Mouse (Mus musculus): ENCODE measurements around the gene Hcn2. TPM values are rescaled to one million over a fixed set of nuclear protein-coding genes. Genes with fewer than 3 reads are reported as not detected.

Gene Hcn2
- polyA plus RNA-seq, 1 experiment from 2014 or later, result not detected

GRCm38 (mm10) chr10:79675346-79676035 is 40.9 kb upstream of the Hcn2 start:
- WGBS (ENCODE audit: insufficient replicate concordance), result 74% methylated on average over 44 of the region's 44 CpGs
- Histone ChIP-seq H3K4me3 (ENCODE audit: low read depth, low read length) (no peak overlapping the region), H3K9me3 (replicated peaks; ENCODE audit: control insufficient read depth, low read length) (no peaks in the 10 kb centered on the region), H3K27ac (ENCODE audit: low read length) (no peak overlapping the region), H3K27me3 (ENCODE audit: control insufficient read depth, insufficient read depth, low read depth, low read length) (no peaks in the 10 kb centered on the region; the same call in 1 of the 2 replicates), H3K36me3 (ENCODE audit: control insufficient read depth, insufficient read depth) (no peaks in the 10 kb centered on the region), H3K4me2 (ENCODE audit: low read depth, low read length) (no peak overlapping the region), H3K9ac (ENCODE audit: low read depth, low read length) (no peak overlapping the region), H3K4me1 (ENCODE audit: control insufficient read depth, low read depth, low read length) (peaks cover 8% of the 10 kb centered on the region)
- ATAC-seq (ENCODE audit: low read depth), result no peak

GRCm38 (mm10) chr10:79680606-79681495 is 35.6 kb upstream of the Hcn2 start:
- Histone ChIP-seq H3K4me3 (ENCODE audit: low read depth, low read length) (peak overlapping the region; percentile 72), H3K9ac (ENCODE audit: low read depth, low read length) (peak overlapping the region; percentile 77), H3K9me3 (replicated peaks; ENCODE audit: control insufficient read depth, low read length) (no peaks in the 10 kb centered on the region), H3K4me1 (ENCODE audit: control insufficient read depth, low read depth, low read length) (peaks cover 33% of the 10 kb centered on the region), H3K4me2 (ENCODE audit: low read depth, low read length) (peak overlapping the region; percentile 99), H3K27ac (ENCODE audit: low read length) (peak overlapping the region; percentile 100), H3K27me3 (ENCODE audit: control insufficient read depth, insufficient read depth, low read depth, low read length) (no peaks in the 10 kb centered on the region; the same call in 1 of the 2 replicates), H3K36me3 (ENCODE audit: control insufficient read depth, insufficient read depth) (peaks cover 14% of the 10 kb centered on the region)
- 27% methylated on average over 11 of the region's 11 CpGs for WGBS (ENCODE audit: insufficient replicate concordance)
- no peak for ATAC-seq (ENCODE audit: low read depth)

GRCm38 (mm10) chr10:79681591-79682245 is 34.7 kb upstream of the Hcn2 start, which contains the start of gene Cdc34:
TSS of gene Cdc34 (plus strand) at chr10:79682195.
- Histone ChIP-seq H3K4me2 (ENCODE audit: low read depth, low read length) (peak within 1 kb of the TSS; percentile 99), H3K36me3 (ENCODE audit: control insufficient read depth, insufficient read depth) (peaks cover 22% of the 10 kb centered on the region), H3K9me3 (replicated peaks; ENCODE audit: control insufficient read depth, low read length) (no peaks in the 10 kb centered on the region), H3K27me3 (ENCODE audit: control insufficient read depth, insufficient read depth, low read depth, low read length) (no peaks in the 10 kb centered on the region; the same call in 1 of the 2 replicates), H3K4me3 (ENCODE audit: low read depth, low read length) (peak within 1 kb of the TSS; percentile 72), H3K4me1 (ENCODE audit: control insufficient read depth, low read depth, low read length) (peaks cover 33% of the 10 kb centered on the region), H3K9ac (ENCODE audit: low read depth, low read length) (peak within 1 kb of the TSS; percentile 86), H3K27ac (ENCODE audit: low read length) (peak within 1 kb of the TSS; percentile 100)
- under 1% methylated on average over 79 of the region's 84 CpGs for WGBS (ENCODE audit: insufficient replicate concordance)
- ATAC-seq (ENCODE audit: low read depth), result peak; percentile 92

- H3K9me3 ChIP-seq (replicated peaks; ENCODE audit: control insufficient read depth, low read length), result no peaks in the 10 kb centered on the region
- H3K9ac ChIP-seq (ENCODE audit: low read depth, low read length), result peak overlapping the region; percentile 86
- peak overlapping the region; percentile 95 for H3K4me2 ChIP-seq (ENCODE audit: low read depth, low read length)
- peaks cover 33% of the 10 kb centered on the region for H3K4me1 ChIP-seq (ENCODE audit: control insufficient read depth, low read depth, low read length)
- H3K27ac ChIP-seq (ENCODE audit: low read length), result peak overlapping the region; percentile 80
- no peaks in the 10 kb centered on the region; the same call in 1 of the 2 replicates for H3K27me3 ChIP-seq (ENCODE audit: control insufficient read depth, insufficient read depth, low read depth, low read length)
- H3K36me3 ChIP-seq (ENCODE audit: control insufficient read depth, insufficient read depth), result peaks cover 30% of the 10 kb centered on the region
- WGBS (ENCODE audit: insufficient replicate concordance), result 0% methylated on average over 10 of the region's 10 CpGs
- no peak for ATAC-seq (ENCODE audit: low read depth)
- peak overlapping the region; percentile 72 for H3K4me3 ChIP-seq (ENCODE audit: low read depth, low read length)
Measured at GRCm38 (mm10) chr10:79682551-79682915, 33.9 kb upstream of the Hcn2 start.

- H3K4me3 ChIP-seq (ENCODE audit: low read depth, low read length), result peak overlapping the region; percentile 72
- no peak for ATAC-seq (ENCODE audit: low read depth)
- WGBS (ENCODE audit: insufficient replicate concordance), result 1% methylated on average over 10 of the region's 10 CpGs
Measured at GRCm38 (mm10) chr10:79682916-79683582, 33.4 kb upstream of the Hcn2 start.

GRCm38 (mm10) chr10:79683726-79684640 is 32.5 kb upstream of the Hcn2 start:
- no peak for ATAC-seq (ENCODE audit: low read depth)
- H3K4me3 ChIP-seq (ENCODE audit: low read depth, low read length), result peak overlapping the region; percentile 72
- 77% methylated on average over 6 of the region's 6 CpGs for WGBS (ENCODE audit: insufficient replicate concordance)
- peak overlapping the region; percentile 68 for H3K27ac ChIP-seq (ENCODE audit: low read length)
- peaks cover 33% of the 10 kb centered on the region for H3K4me1 ChIP-seq (ENCODE audit: control insufficient read depth, low read depth, low read length)
- peak overlapping the region; percentile 95 for H3K4me2 ChIP-seq (ENCODE audit: low read depth, low read length)
- no peaks in the 10 kb centered on the region for H3K9me3 ChIP-seq (replicated peaks; ENCODE audit: control insufficient read depth, low read length)
- no peaks in the 10 kb centered on the region for H3K27me3 ChIP-seq (ENCODE audit: control insufficient read depth, insufficient read depth, low read depth, low read length)
- H3K9ac ChIP-seq (ENCODE audit: low read depth, low read length), result peak overlapping the region; percentile 86
- H3K36me3 ChIP-seq (ENCODE audit: control insufficient read depth, insufficient read depth), result peaks cover 44% of the 10 kb centered on the region

More at GRCm38 (mm10) chr10:79682916-79683582, 33.4 kb upstream of the Hcn2 start:
- Histone ChIP-seq H3K27ac (ENCODE audit: low read length) (peak overlapping the region; percentile 80), H3K27me3 (ENCODE audit: control insufficient read depth, insufficient read depth, low read depth, low read length) (no peaks in the 10 kb centered on the region; the same call in 1 of the 2 replicates), H3K9me3 (replicated peaks; ENCODE audit: control insufficient read depth, low read length) (no peaks in the 10 kb centered on the region), H3K36me3 (ENCODE audit: control insufficient read depth, insufficient read depth) (peaks cover 35% of the 10 kb centered on the region), H3K4me2 (ENCODE audit: low read depth, low read length) (peak overlapping the region; percentile 95), H3K9ac (ENCODE audit: low read depth, low read length) (peak overlapping the region; percentile 86), H3K4me1 (ENCODE audit: control insufficient read depth, low read depth, low read length) (peaks cover 33% of the 10 kb centered on the region)

GRCm38 (mm10) chr10:79684770-79685600 is 31.4 kb upstream of the Hcn2 start:
- Histone ChIP-seq H3K27ac (ENCODE audit: low read length) (peak overlapping the region; percentile 68; the same call in 1 of the 2 replicates), H3K9ac (ENCODE audit: low read depth, low read length) (no peak overlapping the region), H3K4me1 (ENCODE audit: control insufficient read depth, low read depth, low read length) (peaks cover 33% of the 10 kb centered on the region), H3K4me3 (ENCODE audit: low read depth, low read length) (no peak overlapping the region), H3K36me3 (ENCODE audit: control insufficient read depth, insufficient read depth) (peaks cover 48% of the 10 kb centered on the region), H3K4me2 (ENCODE audit: low read depth, low read length) (no peak overlapping the region), H3K9me3 (replicated peaks; ENCODE audit: control insufficient read depth, low read length) (no peaks in the 10 kb centered on the region), H3K27me3 (ENCODE audit: control insufficient read depth, insufficient read depth, low read depth, low read length) (no peaks in the 10 kb centered on the region)
- no peak for ATAC-seq (ENCODE audit: low read depth)
- 90% methylated on average over 25 of the region's 25 CpGs for WGBS (ENCODE audit: insufficient replicate concordance)
